Mouse (Mus musculus) kidney, adult 2 months (tissue): Measurements from ENCODE around the gene Adam17.

ENCODE experiments used
- CTCF ChIP-seq: fragments of 200-500 bp; conservative IDR thresholded peaks from 2 replicates; pipeline ENCODE4 v1.5.1; 2011; ENCODE audit warnings: low read depth, mild to moderate bottlenecking, control low read depth, low read length, moderate library complexity, mixed read lengths; ENCODE audit not compliant: insufficient read depth, insufficient read length
- POLR2A ChIP-seq: fragments of 200-500 bp; IDR thresholded peaks from one replicate; pipeline ENCODE4 v1.6.1; 2011; ENCODE audit warnings: low read depth, low read length, control low read depth

DNA sequence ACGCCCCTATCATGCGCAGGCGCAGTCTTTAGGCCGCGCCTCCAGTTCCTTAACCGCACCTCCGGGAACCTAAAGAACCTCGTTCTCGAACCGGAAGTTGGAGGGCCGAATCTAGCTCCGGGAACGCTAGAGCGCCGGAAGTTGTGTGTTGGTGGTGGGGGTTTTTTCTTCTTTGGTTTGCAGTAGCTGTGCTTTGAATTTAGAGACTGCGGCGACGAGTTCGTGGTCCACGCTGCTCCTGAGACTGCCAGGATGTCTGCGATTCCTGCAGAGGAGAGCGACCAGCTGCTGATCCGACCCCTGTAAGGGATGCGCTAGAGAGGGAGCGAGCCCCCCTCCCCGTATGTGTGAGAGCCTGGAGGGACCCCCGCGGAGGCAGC, 87.2 kb downstream of the Adam17 start, which contains the start of gene Itgb1bp1:
- no peak for TF ChIP-seq POLR2A
- TF ChIP-seq CTCF = no peak
